Mouse (Mus musculus): ENCODE measurements around the gene Elk3.

DNA sequence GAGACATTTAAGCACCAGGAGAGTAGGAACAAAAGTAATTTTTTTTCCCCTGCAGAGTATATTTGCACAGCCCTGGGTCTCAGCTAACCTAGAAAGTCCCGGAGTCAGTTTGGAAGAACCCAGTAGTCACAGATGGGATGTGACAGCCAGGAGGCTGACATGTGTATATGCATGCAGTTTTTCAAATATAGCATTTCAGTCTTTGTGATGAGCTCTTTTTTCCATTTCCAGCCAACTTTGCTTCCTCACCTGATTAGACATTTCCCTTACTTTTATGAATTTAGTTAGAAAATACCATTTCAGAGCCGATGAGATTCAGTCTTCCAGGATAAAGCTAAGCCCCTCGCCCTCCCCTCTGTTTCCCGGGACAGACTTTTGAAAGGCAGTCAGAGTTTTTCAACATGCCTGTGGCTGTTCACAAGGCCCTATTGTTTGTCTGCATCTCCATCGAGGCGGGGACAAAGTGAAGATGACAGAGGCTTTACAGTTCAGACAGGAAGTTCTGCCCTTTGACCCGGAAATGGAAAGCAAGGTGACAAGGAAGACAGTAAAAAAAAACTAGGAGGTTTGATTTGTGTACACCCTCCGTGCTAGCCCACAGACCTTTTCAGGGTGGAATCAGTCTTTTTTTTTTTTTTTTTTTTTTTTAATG is 44.5 kb upstream of the Elk3 start:
- no peak for TF ChIP-seq CTCF (IDR thresholded peaks at IDR 0.05; ENCODE audit: control insufficient read depth, insufficient read depth, low read length)
- TF ChIP-seq POLR2A (IDR thresholded peaks at IDR 0.05; ENCODE audit: borderline replicate concordance, control insufficient read depth, low read depth, low read length) = no peak
